Mouse (Mus musculus): ENCODE results near the gene Cd300lb.

- TF ChIP-seq CTCF (IDR thresholded peaks at IDR 0.05) (no peak), EP300 (IDR thresholded peaks at IDR 0.05) (no peak)
Observed at GRCm38 (mm10) chr11:114981866-114982265, 47.7 kb upstream of the Cd300lb start.
